Mouse (Mus musculus): ENCODE results near the gene Slc26a1. TPM values are rescaled to one million over a fixed set of nuclear protein-coding genes. Genes with fewer than 3 reads are reported as not detected.

The Slc26a1 gene
- polyA plus RNA-seq, 1 experiment from 2014 or later, result 4.0 TPM

DNA sequence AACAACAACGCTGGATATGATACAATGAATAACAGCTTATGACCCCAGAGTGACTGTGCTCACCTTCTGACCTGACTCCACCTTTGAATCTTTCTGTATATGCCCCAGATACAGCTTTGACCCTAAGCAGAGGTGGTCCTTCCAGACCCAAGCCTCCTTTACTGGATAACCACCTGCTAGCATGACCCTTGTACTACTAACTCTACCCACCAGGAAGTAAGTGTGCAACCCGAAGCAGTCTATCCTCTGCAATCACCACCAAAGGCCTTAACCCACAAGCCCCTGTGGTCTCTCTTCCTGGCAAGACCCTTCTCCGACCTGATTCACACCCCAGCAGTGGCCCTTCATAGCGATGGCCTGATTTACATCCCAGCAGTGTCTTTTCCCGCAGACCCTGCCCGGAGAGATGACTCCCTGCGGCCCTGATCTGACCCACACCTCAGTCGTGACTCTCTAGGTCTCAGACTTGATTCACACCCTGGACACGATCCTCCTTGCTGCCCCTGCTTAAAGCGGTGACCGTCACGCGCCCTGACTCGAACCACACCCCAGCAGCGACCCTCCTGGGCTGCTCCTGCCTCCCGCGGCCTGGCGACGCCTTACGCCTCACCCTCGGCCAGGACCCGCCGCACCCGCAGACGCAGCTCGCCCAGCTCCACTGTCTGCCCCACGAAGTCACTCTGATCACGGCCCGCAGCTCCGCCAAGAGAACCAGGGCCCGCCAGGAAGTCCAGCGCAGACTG is 46.3 kb downstream of the Slc26a1 start:
- ATAC-seq (replicated peaks), result peak; percentile 87
- Histone ChIP-seq H3K4me2 (peak overlapping the region; percentile 85), H3K27ac (peak overlapping the region; percentile 91), H3K36me3 (replicated peaks) (peaks cover 5% of the 10 kb centered on the region; the same call in 1 of the 2 replicates), H3K9ac (peak overlapping the region; percentile 98), H3K4me3 (peak overlapping the region; percentile 96), H3K4me1 (peaks cover 27% of the 10 kb centered on the region), H3K9me3 (no peaks in the 10 kb centered on the region), H3K27me3 (replicated peaks) (no peaks in the 10 kb centered on the region)
- 2% methylated on average over 32 of the region's 32 CpGs for WGBS

- Histone ChIP-seq H3K27ac (no peak overlapping the region), H3K27me3 (replicated peaks) (no peaks in the 10 kb centered on the region), H3K36me3 (replicated peaks) (peaks cover 30% of the 10 kb centered on the region), H3K9me3 (no peaks in the 10 kb centered on the region), H3K4me3 (no peak overlapping the region), H3K4me2 (no peak overlapping the region), H3K9ac (no peak overlapping the region), H3K4me1 (peaks cover 27% of the 10 kb centered on the region)
- no peak for ATAC-seq (replicated peaks)
- 83% methylated on average over 4 of the region's 4 CpGs for WGBS
Measured at GRCm38 (mm10) chr5:108626050-108626660, 49.2 kb downstream of the Slc26a1 start.

GRCm38 (mm10) chr5:108621870-108622269 is 53.5 kb downstream of the Slc26a1 start:
- no peaks in the 10 kb centered on the region for H3K27me3 ChIP-seq (replicated peaks)
- H3K9ac ChIP-seq, result no peak overlapping the region
- ATAC-seq (replicated peaks), result no peak
- H3K27ac ChIP-seq, result no peak overlapping the region
- no peak overlapping the region for H3K4me3 ChIP-seq
- H3K9me3 ChIP-seq, result no peaks in the 10 kb centered on the region
- no peak overlapping the region for H3K4me2 ChIP-seq
- H3K4me1 ChIP-seq, result no peaks in the 10 kb centered on the region; the same call in 1 of the 2 replicates
- WGBS, result 92% methylated on average over 2 of the region's 2 CpGs
- peaks cover 40% of the 10 kb centered on the region for H3K36me3 ChIP-seq (replicated peaks)

Other genes starting within 250 kb of the Slc26a1 start
- gene Atp5k, start 241.1 kb downstream of the Slc26a1 start, polyA plus RNA-seq (2015; fragmentation: Nextera tagmentation; extraction: Ambion mirVana), result 358 and 373 TPM in 2 replicates
- 0.06 and 0.10 TPM in 2 replicates for gene Mfsd7a, start 226.7 kb downstream of the Slc26a1 start, polyA plus RNA-seq (2015; fragmentation: Nextera tagmentation; extraction: Ambion mirVana)
- gene Pcgf3, start 214.3 kb downstream of the Slc26a1 start, polyA plus RNA-seq (2015; fragmentation: Nextera tagmentation; extraction: Ambion mirVana), result 24.6 and 32.2 TPM in 2 replicates
- gene Cplx1, start 125.5 kb downstream of the Slc26a1 start, polyA plus RNA-seq (2015; fragmentation: Nextera tagmentation; extraction: Ambion mirVana), result 72.8 and 83.6 TPM in 2 replicates
- 54.9 and 56.9 TPM in 2 replicates for gene Gak, start 45.8 kb downstream of the Slc26a1 start, polyA plus RNA-seq (2015; fragmentation: Nextera tagmentation; extraction: Ambion mirVana)
- gene Tmem175, start 45.8 kb downstream of the Slc26a1 start, polyA plus RNA-seq (2015; fragmentation: Nextera tagmentation; extraction: Ambion mirVana), result 25.3 and 26.6 TPM in 2 replicates
- 12.1 and 15.9 TPM in 2 replicates for gene Idua, start 15.2 kb downstream of the Slc26a1 start, polyA plus RNA-seq (2015; fragmentation: Nextera tagmentation; extraction: Ambion mirVana)
- 33.9 and 36.7 TPM in 2 replicates for gene Dgkq, start 5.9 kb downstream of the Slc26a1 start, polyA plus RNA-seq (2015; fragmentation: Nextera tagmentation; extraction: Ambion mirVana)
- 5.5 and 6.0 TPM in 2 replicates for gene Fgfrl1, start 16.8 kb upstream of the Slc26a1 start, polyA plus RNA-seq (2015; fragmentation: Nextera tagmentation; extraction: Ambion mirVana)
- not detected in 2 replicates for gene Rnf212, start 99.4 kb upstream of the Slc26a1 start, polyA plus RNA-seq (2015; fragmentation: Nextera tagmentation; extraction: Ambion mirVana)
- not detected in 2 replicates for gene Tmed11, start 119.8 kb upstream of the Slc26a1 start, polyA plus RNA-seq (2015; fragmentation: Nextera tagmentation; extraction: Ambion mirVana)
- not detected in 2 replicates for gene Vmn2r8, start 133.3 kb upstream of the Slc26a1 start, polyA plus RNA-seq (2015; fragmentation: Nextera tagmentation; extraction: Ambion mirVana)
- not detected in 2 replicates for gene Vmn2r9, start 177.0 kb upstream of the Slc26a1 start, polyA plus RNA-seq (2015; fragmentation: Nextera tagmentation; extraction: Ambion mirVana)

Data from midbrain, embryonic 15.5 days (tissue).